Mouse (Mus musculus) right cerebral cortex, postnatal 10 days (tissue): ENCODE data around the gene Ece2.

Source experiments
- DNase-seq, 2 experiments: peaks; one replicate each; pipeline ENCODE4 v3.0.0; 2021; ENCODE audit warnings: low spot score in 2 of 2

Gene Ece2

DNA sequence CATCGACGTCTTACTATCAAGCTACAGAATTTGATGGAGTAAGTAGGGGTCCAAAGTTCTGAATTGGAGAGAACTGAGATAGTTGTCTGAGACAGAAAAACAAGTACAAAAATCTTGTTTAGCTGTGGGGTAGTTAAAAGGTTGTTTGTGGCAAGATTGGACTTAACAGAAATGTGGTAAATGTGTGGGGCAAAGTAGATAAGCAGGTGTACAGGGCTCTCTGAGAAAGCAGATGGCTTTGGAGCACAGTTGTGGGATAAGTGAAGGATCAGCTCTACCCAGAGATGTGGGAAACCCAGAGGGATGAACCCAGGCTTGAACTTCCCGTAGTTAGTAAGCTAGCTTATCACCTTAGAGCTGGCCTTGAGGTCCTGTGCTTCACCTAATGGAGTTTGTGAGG lies 61.1 kb downstream of the Ece2 start:
- no peak for DNase-seq

- no peak for DNase-seq
Observed at GRCm38 (mm10) chr16:20691617-20692016, 62.0 kb downstream of the Ece2 start.

- peak in 1 of 2 experiments; percentile 53 for DNase-seq
Observed at GRCm38 (mm10) chr16:20692241-20692965, 62.8 kb downstream of the Ece2 start.

DNA sequence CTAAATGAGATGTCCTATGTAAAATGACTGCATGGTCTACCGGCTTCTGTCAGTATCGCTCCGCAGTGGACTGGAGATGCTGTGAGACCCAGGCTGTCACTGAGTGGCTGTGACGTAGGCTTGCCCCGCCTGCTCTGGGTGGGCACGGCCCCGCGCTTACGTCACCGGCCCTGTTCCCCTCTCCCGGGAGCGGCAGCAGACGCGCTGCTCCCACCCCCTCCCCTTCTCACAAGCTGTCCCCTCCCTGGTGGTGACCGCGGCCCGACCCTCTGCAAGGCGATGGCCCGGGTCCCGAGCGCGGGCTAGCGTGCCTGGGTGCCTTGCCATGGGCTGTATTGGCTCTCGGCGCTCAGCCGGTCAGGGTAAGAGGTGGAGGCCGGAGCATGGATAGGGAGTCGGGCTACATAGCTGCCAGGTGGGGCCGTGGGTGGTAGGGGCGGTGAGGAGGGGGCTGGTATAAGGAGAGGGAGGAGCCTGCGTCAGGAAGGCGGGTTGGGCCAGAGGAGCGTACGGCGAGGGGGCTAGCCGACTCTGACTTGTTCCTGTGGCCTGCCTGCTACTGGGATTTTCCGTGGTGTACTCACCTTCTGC lies 63.6 kb downstream of the Ece2 start, which contains the start of gene Fam131a:
Gene Fam131a, plus strand, starts transcription at position 131 of the 591 bp plus-strand sequence.
- peak; percentile 97 to 98 for DNase-seq

DNA sequence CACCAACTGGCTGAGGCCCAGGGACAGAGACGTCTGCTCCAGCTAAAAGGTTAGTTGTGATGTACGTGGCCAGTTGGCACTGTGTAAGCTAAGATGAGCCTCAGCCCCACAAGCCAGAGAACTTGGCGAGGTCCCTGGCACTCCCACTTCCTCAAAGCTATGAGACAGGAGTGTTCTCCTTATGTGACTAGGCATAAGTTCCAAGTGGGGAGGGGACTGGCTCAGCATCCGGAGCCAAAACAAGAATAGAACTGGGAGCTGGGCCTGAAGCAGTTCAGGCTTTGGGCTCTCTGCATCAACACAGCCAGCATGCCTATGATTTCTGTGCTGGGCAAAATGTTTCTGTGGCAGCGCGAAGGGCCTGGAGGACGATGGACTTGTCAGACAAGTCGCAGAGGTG lies 65.2 kb downstream of the Ece2 start:
- peak; percentile 86 to 92 for DNase-seq

GRCm38 (mm10) chr16:20695622-20696323 lies 66.1 kb downstream of the Ece2 start:
- DNase-seq = peak; percentile 99
